Mouse (Mus musculus) forebrain, embryonic 14.5 days (tissue): ENCODE results near the gene Eif3a. TPM values are rescaled to one million over a fixed set of nuclear protein-coding genes. Genes with fewer than 3 reads are reported as not detected.

Experiments
- ATAC-seq: fragments of 200-750 bp; cut with Nextera tagmentation; 2 replicates; pipeline ENCODE4 v1.8.0; 2017; ENCODE audit warnings: mild to moderate bottlenecking, moderate library complexity
- DNase-seq: peaks from one replicate; pipeline ENCODE4 v3.0.0-alpha.2; 2015; ENCODE audit warnings: low spot score
- H3K27ac ChIP-seq: fragments of 300-500 bp; sonication (generic); 2 replicates; pipeline ENCODE4 v1.5.1; 2014; ENCODE audit warnings: low read depth, mild to moderate bottlenecking, control low read depth, low read length, moderate library complexity
- H3K27me3 ChIP-seq: fragments of 300-500 bp; sonication (generic); replicated peaks from 2 replicates; pipeline ENCODE4 v1.6.1; 2014; ENCODE audit warnings: low read length, control low read depth, mixed read lengths; ENCODE audit not compliant: control insufficient read depth, insufficient read depth
- H3K36me3 ChIP-seq: fragments of 300-500 bp; sonication (generic); 2 replicates; pipeline ENCODE4 v1.6.1; 2014; ENCODE audit warnings: low read length, control low read depth; ENCODE audit not compliant: control insufficient read depth, insufficient read depth
- H3K4me1 ChIP-seq: fragments of 300-500 bp; sonication (generic); 2 replicates; pipeline ENCODE4 v1.6.1; 2014; ENCODE audit warnings: antibody characterized with exemption, low read length, control low read depth; ENCODE audit not compliant: control insufficient read depth, insufficient read depth
- H3K4me2 ChIP-seq: fragments of 300-500 bp; sonication (generic); 2 replicates; pipeline ENCODE4 v1.6.1; 2014; ENCODE audit warnings: mild to moderate bottlenecking, control low read depth, low read length
- H3K4me3 ChIP-seq: fragments of 300-500 bp; sonication (generic); 2 replicates; pipeline ENCODE4 v1.5.1; 2014; ENCODE audit warnings: low read depth, low read length, control low read depth
- H3K9ac ChIP-seq: fragments of 300-500 bp; sonication (generic); 2 replicates; pipeline ENCODE4 v1.6.1; 2014; ENCODE audit warnings: mild to moderate bottlenecking, low read length, control low read depth, moderate library complexity
- H3K9me3 ChIP-seq: fragments of 300-500 bp; sonication (generic); replicated peaks from 2 replicates; pipeline ENCODE4 v1.6.1; 2016; ENCODE audit warnings: low read length, control low read depth, mixed read lengths; ENCODE audit not compliant: control insufficient read depth
- WGBS: fragments of 180-500 bp; shearing (Covaris S2); extraction: QIAGEN DNeasy Blood & Tissue Kit; methylation state at CpG from one replicate; pipeline ENCODE4 v1.1.7; 2014; 5-methylcytosine and 5-hydroxymethylcytosine counted together
- polyA plus RNA-seq: library from polyadenylated mRNA; unstranded; fragments of >200 nt; fragmentation: Nextera tagmentation; extraction: Ambion mirVana; gene quantifications from 2 replicates; pipeline ENCODE4 v1.2.1, GENCODE M21; 2014

The Eif3a gene
- polyA plus RNA-seq, result 107 and 115 TPM in 2 replicates

DNA sequence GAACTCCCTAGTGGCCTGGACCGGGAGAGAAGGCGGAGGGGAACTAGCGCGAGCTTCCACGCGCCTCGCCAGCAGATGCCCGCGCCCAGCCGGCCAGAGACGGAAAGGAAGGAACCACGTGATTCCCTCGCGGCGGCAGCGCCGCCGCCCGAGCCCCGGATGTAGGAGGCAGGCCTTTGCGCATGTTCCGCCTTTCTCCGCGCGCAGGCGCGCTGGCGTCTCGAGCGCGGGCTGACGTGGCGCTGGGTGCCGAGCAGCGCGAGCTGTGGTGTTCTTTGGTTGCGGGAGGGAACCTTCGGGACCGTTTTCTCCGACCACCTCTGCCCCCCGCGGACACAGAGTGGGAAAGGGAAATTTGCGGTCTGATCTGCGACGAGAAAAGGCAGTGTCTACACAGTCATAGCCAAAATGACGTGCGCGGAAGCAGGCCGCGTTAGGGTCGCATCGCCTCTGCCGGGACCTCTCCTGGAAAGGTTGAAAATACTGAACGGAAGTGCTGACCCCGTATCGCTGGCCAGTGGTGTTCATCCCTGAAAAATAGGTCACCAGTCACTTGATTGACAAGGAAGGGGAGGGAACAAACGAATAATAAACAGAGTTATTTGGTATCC lies at the start of gene Eif3a:
Gene Eif3a (minus strand): TSS at position 108 of the 611 bp plus-strand sequence.
- H3K9me3 ChIP-seq, result no peaks in the 10 kb centered on the region
- H3K4me1 ChIP-seq, result peaks cover 9% of the 10 kb centered on the region; the same call in 1 of the 2 replicates
- H3K27me3 ChIP-seq, result no peaks in the 10 kb centered on the region
- peak within 1 kb of the TSS; percentile 96 for H3K27ac ChIP-seq
- peak; percentile 97 for DNase-seq
- under 1% methylated on average over 57 of the region's 57 CpGs for WGBS
- peak within 1 kb of the TSS; percentile 99 for H3K4me3 ChIP-seq
- no peaks in the 10 kb centered on the region for H3K36me3 ChIP-seq
- peak within 1 kb of the TSS; percentile 99 for H3K9ac ChIP-seq
- ATAC-seq, result peak; percentile 97
- peak within 1 kb of the TSS; percentile 85 for H3K4me2 ChIP-seq

GRCm38 (mm10) chr19:60837747-60838146 lies 47.3 kb upstream of the Eif3a start:
- 84% methylated on average over 1 of the region's 1 CpGs for WGBS
- Histone ChIP-seq H3K9me3 (no peaks in the 10 kb centered on the region), H3K4me1 (no peaks in the 10 kb centered on the region), H3K4me3 (no peak overlapping the region), H3K9ac (no peak overlapping the region), H3K27ac (no peak overlapping the region), H3K4me2 (no peak overlapping the region), H3K27me3 (no peaks in the 10 kb centered on the region), H3K36me3 (peaks cover 61% of the 10 kb centered on the region)
- ATAC-seq (peak; percentile 71), DNase-seq (peak; percentile 84)

GRCm38 (mm10) chr19:60818677-60819076 lies 28.2 kb upstream of the Eif3a start:
- Histone ChIP-seq H3K9me3 (no peaks in the 10 kb centered on the region), H3K4me1 (no peaks in the 10 kb centered on the region), H3K27ac (no peak overlapping the region), H3K9ac (no peak overlapping the region), H3K27me3 (no peaks in the 10 kb centered on the region), H3K4me3 (no peak overlapping the region), H3K4me2 (no peak overlapping the region), H3K36me3 (peaks cover 58% of the 10 kb centered on the region)
- DNase-seq, result no peak
- 92% methylated on average over 6 of the region's 6 CpGs for WGBS
- ATAC-seq, result no peak

GRCm38 (mm10) chr19:60813133-60813532 lies 22.7 kb upstream of the Eif3a start:
- WGBS, result over 99% methylated on average over 6 of the region's 6 CpGs
- peaks cover 8% of the 10 kb centered on the region for H3K4me1 ChIP-seq
- ATAC-seq (no peak), DNase-seq (no peak)
- H3K9ac ChIP-seq, result no peak overlapping the region
- no peak overlapping the region for H3K27ac ChIP-seq
- H3K27me3 ChIP-seq, result no peaks in the 10 kb centered on the region
- no peak overlapping the region for H3K4me2 ChIP-seq
- peaks cover 15% of the 10 kb centered on the region for H3K36me3 ChIP-seq
- no peaks in the 10 kb centered on the region for H3K9me3 ChIP-seq
- H3K4me3 ChIP-seq, result no peak overlapping the region

- Histone ChIP-seq H3K9ac (peak overlapping the region; percentile 84), H3K27ac (no peak overlapping the region), H3K9me3 (no peaks in the 10 kb centered on the region), H3K36me3 (peaks cover 10% of the 10 kb centered on the region), H3K4me3 (peak overlapping the region; percentile 70), H3K4me1 (peaks cover 8% of the 10 kb centered on the region), H3K4me2 (peak overlapping the region; percentile 62), H3K27me3 (no peaks in the 10 kb centered on the region)
- no peak for ATAC-seq
- DNase-seq, result peak; percentile 16
- WGBS, result 11% methylated on average over 10 of the region's 10 CpGs
These were observed 21.6 kb upstream of the Eif3a start for GRCm38 (mm10) chr19:60812036-60812389.

- ATAC-seq (peak; percentile 100), DNase-seq (peak; percentile 95)
- H3K4me3 ChIP-seq, result peak within 1 kb of the TSS; percentile 70
- no peaks in the 10 kb centered on the region for H3K9me3 ChIP-seq
- peak within 1 kb of the TSS; percentile 62 for H3K4me2 ChIP-seq
- H3K4me1 ChIP-seq, result peaks cover 8% of the 10 kb centered on the region
- H3K27me3 ChIP-seq, result no peaks in the 10 kb centered on the region
- H3K27ac ChIP-seq, result peak within 1 kb of the TSS; percentile 52; the same call in 1 of the 2 replicates
- peaks cover 7% of the 10 kb centered on the region for H3K36me3 ChIP-seq
- 3% methylated on average over 35 of the region's 45 CpGs for WGBS
- peak within 1 kb of the TSS; percentile 84 for H3K9ac ChIP-seq
These were observed 20.9 kb upstream of the Eif3a start, which contains the start of gene Fam45a for GRCm38 (mm10) chr19:60811098-60812035. Gene Fam45a, plus strand, starts transcription at chr19:60811585.

DNA sequence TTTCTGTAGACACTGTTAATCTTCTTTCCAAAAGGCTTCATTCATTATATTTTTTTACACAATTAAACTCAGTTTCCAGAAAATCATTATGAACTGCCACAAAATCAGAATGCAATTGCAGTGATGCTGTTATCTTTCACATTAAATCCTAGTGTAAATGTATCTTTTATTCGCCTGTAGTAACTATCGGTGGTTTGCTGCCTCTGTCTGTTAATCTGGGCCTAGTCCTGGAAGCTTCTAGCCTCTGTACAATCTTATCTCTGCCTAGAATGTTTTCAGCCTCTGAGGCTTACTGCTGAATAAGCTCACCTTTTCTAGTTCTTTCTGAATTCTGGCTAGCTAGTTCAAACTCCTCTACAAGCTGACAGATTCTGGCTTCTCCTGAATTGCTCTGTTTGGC lies 19.5 kb upstream of the Eif3a start:
- ATAC-seq, result no peak
- WGBS, result 95% methylated on average over 2 of the region's 2 CpGs

DNA sequence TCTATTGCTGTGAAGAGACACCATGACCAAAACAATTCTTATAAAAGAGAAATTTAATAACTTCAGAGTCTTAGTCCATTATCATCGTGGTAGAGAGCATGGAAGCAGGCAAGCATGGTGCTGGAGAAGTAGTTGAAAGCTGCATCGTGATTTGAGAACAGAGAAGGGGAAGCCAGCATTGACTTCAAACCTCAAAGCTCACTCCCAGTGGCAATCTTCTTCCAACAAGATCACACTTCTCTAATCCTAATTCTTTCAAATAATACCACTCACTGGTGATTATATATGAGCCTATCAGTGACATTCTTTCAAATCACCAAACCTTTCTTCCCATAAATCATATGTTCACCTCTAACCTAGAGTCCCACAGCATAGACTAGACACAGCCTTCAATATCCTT lies 14.4 kb upstream of the Eif3a start:
- Histone ChIP-seq H3K9me3 (no peaks in the 10 kb centered on the region), H3K27me3 (no peaks in the 10 kb centered on the region), H3K36me3 (no peaks in the 10 kb centered on the region), H3K9ac (no peak overlapping the region), H3K4me2 (no peak overlapping the region), H3K27ac (no peak overlapping the region), H3K4me3 (no peak overlapping the region), H3K4me1 (no peaks in the 10 kb centered on the region)
- no peak for DNase-seq
- 66% methylated on average over 2 of the region's 2 CpGs for WGBS
- no peak for ATAC-seq

More for the DNA sequence above, 19.5 kb upstream of the Eif3a start:
- Histone ChIP-seq H3K4me3 (no peak overlapping the region), H3K9me3 (no peaks in the 10 kb centered on the region), H3K27ac (no peak overlapping the region), H3K4me1 (peaks cover 8% of the 10 kb centered on the region), H3K9ac (no peak overlapping the region), H3K4me2 (no peak overlapping the region), H3K36me3 (peaks cover under 1% of the 10 kb centered on the region), H3K27me3 (no peaks in the 10 kb centered on the region)
- no peak for DNase-seq
